Mouse (Mus musculus): Measurements from ENCODE around the gene R3hdm4. TPM values are rescaled to one million over a fixed set of nuclear protein-coding genes. Genes with fewer than 3 reads are reported as not detected.

The R3hdm4 gene
- polyA plus RNA-seq, 1 experiment from 2014 or later, result 173 TPM

Small RNA genes within 50 kb of the gene (microRNA-seq; reads per million reads assigned to microRNA genes)
- gene Mir6910, result not detected

Other genes with a start within 250 kb of the R3hdm4 start
- gene Cdc34, start 239.0 kb downstream of the R3hdm4 start, polyA plus RNA-seq (2016; fragmentation: Nextera tagmentation; extraction: Ambion mirVana), result 121 and 124 TPM in 2 replicates
- gene Gzmm, start 232.2 kb downstream of the R3hdm4 start, polyA plus RNA-seq (2016; fragmentation: Nextera tagmentation; extraction: Ambion mirVana), result 1.2 and 1.3 TPM in 2 replicates
- 658 and 661 TPM in 2 replicates for gene Bsg, start 216.7 kb downstream of the R3hdm4 start, polyA plus RNA-seq (2016; fragmentation: Nextera tagmentation; extraction: Ambion mirVana)
- 0.45 and 0.48 TPM in 2 replicates for gene Hcn2, start 204.6 kb downstream of the R3hdm4 start, polyA plus RNA-seq (2016; fragmentation: Nextera tagmentation; extraction: Ambion mirVana)
- gene Polrmt, start 174.6 kb downstream of the R3hdm4 start, polyA plus RNA-seq (2016; fragmentation: Nextera tagmentation; extraction: Ambion mirVana), result 42.7 and 47.5 TPM in 2 replicates
- gene Fgf22, start 166.1 kb downstream of the R3hdm4 start, polyA plus RNA-seq (2016; fragmentation: Nextera tagmentation; extraction: Ambion mirVana), result 0.42 and 0.72 TPM in 2 replicates
- 103 and 108 TPM in 2 replicates for gene Rnf126, start 154.3 kb downstream of the R3hdm4 start, polyA plus RNA-seq (2016; fragmentation: Nextera tagmentation; extraction: Ambion mirVana)
- 2.3 and 2.7 TPM in 2 replicates for gene Fstl3, start 143.9 kb downstream of the R3hdm4 start, polyA plus RNA-seq (2016; fragmentation: Nextera tagmentation; extraction: Ambion mirVana)
- 0.23 and 0.30 TPM in 2 replicates for gene Prss57, start 130.2 kb downstream of the R3hdm4 start, polyA plus RNA-seq (2016; fragmentation: Nextera tagmentation; extraction: Ambion mirVana)
- 189 and 198 TPM in 2 replicates for gene Palm, start 127.6 kb downstream of the R3hdm4 start, polyA plus RNA-seq (2016; fragmentation: Nextera tagmentation; extraction: Ambion mirVana)
- 1.3 and 2.1 TPM in 2 replicates for gene Misp, start 100.2 kb downstream of the R3hdm4 start, polyA plus RNA-seq (2016; fragmentation: Nextera tagmentation; extraction: Ambion mirVana)
- 201 and 211 TPM in 2 replicates for gene Ptbp1, start 66.8 kb downstream of the R3hdm4 start, polyA plus RNA-seq (2016; fragmentation: Nextera tagmentation; extraction: Ambion mirVana)
- gene Prtn3, start 46.7 kb downstream of the R3hdm4 start, polyA plus RNA-seq (2016; fragmentation: Nextera tagmentation; extraction: Ambion mirVana), result 11.8 and 14.1 TPM in 2 replicates
- gene Plppr3, start 46.6 kb downstream of the R3hdm4 start, polyA plus RNA-seq (2016; fragmentation: Nextera tagmentation; extraction: Ambion mirVana), result 289 and 290 TPM in 2 replicates
- gene Elane, start 35.0 kb downstream of the R3hdm4 start, polyA plus RNA-seq (2016; fragmentation: Nextera tagmentation; extraction: Ambion mirVana), result 0.56 TPM in 1 of 2 replicates, not detected in the other
- not detected in 2 replicates for gene Cfd, start 30.4 kb downstream of the R3hdm4 start, polyA plus RNA-seq (2016; fragmentation: Nextera tagmentation; extraction: Ambion mirVana)
- 63.3 and 70.0 TPM in 2 replicates for gene Med16, start 12.3 kb downstream of the R3hdm4 start, polyA plus RNA-seq (2016; fragmentation: Nextera tagmentation; extraction: Ambion mirVana)
- 25.5 and 54.9 TPM in 2 replicates for gene Gm26602, start 10.4 kb downstream of the R3hdm4 start, polyA plus RNA-seq (2016; fragmentation: Nextera tagmentation; extraction: Ambion mirVana)
- 1.2 and 1.6 TPM in 2 replicates for gene Kiss1r, start 4.2 kb downstream of the R3hdm4 start, polyA plus RNA-seq (2016; fragmentation: Nextera tagmentation; extraction: Ambion mirVana)
- gene Arid3a, start 5.8 kb upstream of the R3hdm4 start, polyA plus RNA-seq (2016; fragmentation: Nextera tagmentation; extraction: Ambion mirVana), result 4.7 and 5.3 TPM in 2 replicates
- 89.4 and 100 TPM in 2 replicates for gene Wdr18, start 38.9 kb upstream of the R3hdm4 start, polyA plus RNA-seq (2016; fragmentation: Nextera tagmentation; extraction: Ambion mirVana)
- 0.23 and 0.44 TPM in 2 replicates for gene Grin3b, start 49.5 kb upstream of the R3hdm4 start, polyA plus RNA-seq (2016; fragmentation: Nextera tagmentation; extraction: Ambion mirVana)
- gene Tmem259, start 63.1 kb upstream of the R3hdm4 start, polyA plus RNA-seq (2016; fragmentation: Nextera tagmentation; extraction: Ambion mirVana), result 23.1 and 25.5 TPM in 2 replicates
- 178 and 204 TPM in 2 replicates for gene Cnn2, start 67.4 kb upstream of the R3hdm4 start, polyA plus RNA-seq (2016; fragmentation: Nextera tagmentation; extraction: Ambion mirVana)
- 6.9 and 7.7 TPM in 2 replicates for gene Abca7, start 75.3 kb upstream of the R3hdm4 start, polyA plus RNA-seq (2016; fragmentation: Nextera tagmentation; extraction: Ambion mirVana)
- 8.7 and 8.9 TPM in 2 replicates for gene Arhgap45, start 95.4 kb upstream of the R3hdm4 start, polyA plus RNA-seq (2016; fragmentation: Nextera tagmentation; extraction: Ambion mirVana)
- 163 and 171 TPM in 2 replicates for gene Polr2e, start 118.6 kb upstream of the R3hdm4 start, polyA plus RNA-seq (2016; fragmentation: Nextera tagmentation; extraction: Ambion mirVana)
- gene Gpx4, start 126.0 kb upstream of the R3hdm4 start, polyA plus RNA-seq (2016; fragmentation: Nextera tagmentation; extraction: Ambion mirVana), result 449 and 484 TPM in 2 replicates
- gene Sbno2, start 184.4 kb upstream of the R3hdm4 start, polyA plus RNA-seq (2016; fragmentation: Nextera tagmentation; extraction: Ambion mirVana), result 15.1 TPM in 2 replicates
- 13.1 and 16.1 TPM in 2 replicates for gene Stk11, start 194.6 kb upstream of the R3hdm4 start, polyA plus RNA-seq (2016; fragmentation: Nextera tagmentation; extraction: Ambion mirVana)
- gene Atp5d, start 217.4 kb upstream of the R3hdm4 start, polyA plus RNA-seq (2016; fragmentation: Nextera tagmentation; extraction: Ambion mirVana), result 351 and 385 TPM in 2 replicates
- 18.4 and 22.3 TPM in 2 replicates for gene Cbarp, start 219.6 kb upstream of the R3hdm4 start, polyA plus RNA-seq (2016; fragmentation: Nextera tagmentation; extraction: Ambion mirVana)
- 42.1 and 54.5 TPM in 2 replicates for gene Midn, start 227.1 kb upstream of the R3hdm4 start, polyA plus RNA-seq (2016; fragmentation: Nextera tagmentation; extraction: Ambion mirVana)
- 235 and 271 TPM in 2 replicates for gene Cirbp, start 244.8 kb upstream of the R3hdm4 start, polyA plus RNA-seq (2016; fragmentation: Nextera tagmentation; extraction: Ambion mirVana)